ENCODE assay signal across 13 mouse cellular contexts in the genomic region with DNA sequence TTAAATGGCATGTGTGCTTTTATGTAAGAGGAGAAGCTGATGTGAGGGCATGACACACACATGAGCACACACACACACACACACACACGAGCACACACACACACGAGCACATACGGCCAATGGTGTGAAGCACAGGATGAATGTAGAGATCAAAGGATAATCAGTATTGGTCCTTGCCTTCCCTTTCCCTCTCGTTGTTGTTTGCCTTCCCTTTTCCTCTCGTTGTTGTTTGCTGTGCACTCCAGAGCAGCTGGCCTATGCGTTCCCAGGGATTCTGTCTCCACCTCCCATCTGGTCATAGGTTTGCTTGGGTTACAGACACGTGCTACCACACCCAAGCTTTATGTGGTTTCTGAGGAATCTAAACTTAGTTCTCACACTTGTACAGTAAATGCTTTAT.
DNase-seq lines count a peak whose midpoint lies in the region; ATAC-seq and TF ChIP-seq lines count a peak whose summit lies in the region.
"Had no signal": no experiment of that assay in that cellular context is flagged by ENCODE, and none has a peak within 500 bp of the region (broad histone marks: within the 10 kb centered on the region; RNA-seq: fewer than 3 reads in every experiment).

No protein-coding gene starts in this region.

- 49% methylated on average over 7 of the region's 7 CpGs for WGBS in forebrain, embryonic 12.5 days
- 45% methylated on average over 7 of the region's 7 CpGs for WGBS in forebrain, embryonic 15.5 days
- WGBS in spleen, adult 2 months = 43% methylated on average over 7 of the region's 7 CpGs
- 50% methylated on average over 7 of the region's 7 CpGs for WGBS in midbrain, embryonic 14.5 days

- H3K27me3 ChIP-seq in forebrain, embryonic 12.5 days = 0 out of 2 replicates have a peak, but pooled peaks cover 5% of the 10 kb centered on the region
- no peaks in the 10 kb centered on the region for H3K27me3 ChIP-seq in forebrain, embryonic 15.5 days
- H3K27me3 ChIP-seq in spleen, adult 2 months (ENCODE audit: control insufficient read depth, insufficient read depth, low read length) = no peaks in the 10 kb centered on the region
- H3K27me3 ChIP-seq in midbrain, embryonic 14.5 days (ENCODE audit: control insufficient read depth, insufficient read depth, low read length) = no peaks in the 10 kb centered on the region
- H3K27me3 ChIP-seq: neural tube, embryonic 13.5 days had no signal

- TF ChIP-seq POLR2A in spleen, adult 2 months (IDR thresholded peaks at IDR 0.05; ENCODE audit: low read depth, low read length) = no peak

- H3K9ac ChIP-seq in forebrain, embryonic 12.5 days = no peak overlapping the region
- no peak overlapping the region for H3K9ac ChIP-seq in forebrain, embryonic 15.5 days (replicated peaks)
- no peak overlapping the region for H3K9ac ChIP-seq in midbrain, embryonic 14.5 days (replicated peaks; ENCODE audit: low read length)
- H3K9ac ChIP-seq: heart, embryonic 13.5 days; liver, embryonic 14.5 days; neural tube, embryonic 13.5 days had no signal

- no peak for TF ChIP-seq CTCF in spleen, adult 2 months (IDR thresholded peaks at IDR 0.05; ENCODE audit: extremely low read depth, insufficient read depth, insufficient read length, insufficient replicate concordance)

- H3K27ac ChIP-seq in forebrain, embryonic 12.5 days = peak overlapping the region; percentile 38; the same call in 1 of the 2 replicates
- H3K27ac ChIP-seq in forebrain, embryonic 15.5 days (replicated peaks) = no peak overlapping the region
- no peak overlapping the region for H3K27ac ChIP-seq in spleen, adult 2 months (ENCODE audit: insufficient read depth, low read length)
- 0 out of 2 replicates have a peak overlapping the region, but pooled peaks have one; percentile 32 for H3K27ac ChIP-seq in midbrain, embryonic 14.5 days (replicated peaks; ENCODE audit: low read depth, low read length)
- H3K27ac ChIP-seq: heart, embryonic 13.5 days; liver, embryonic 14.5 days; neural tube, embryonic 13.5 days had no signal

- H3K9me3 ChIP-seq in forebrain, embryonic 12.5 days = no peaks in the 10 kb centered on the region
- H3K9me3 ChIP-seq in forebrain, embryonic 15.5 days = no peaks in the 10 kb centered on the region
- no peaks in the 10 kb centered on the region for H3K9me3 ChIP-seq in midbrain, embryonic 14.5 days (ENCODE audit: control insufficient read depth, low read length)
- H3K9me3 ChIP-seq: neural tube, embryonic 13.5 days had no signal

- peak in 1 of 2 experiments; percentile 33 for DNase-seq in spleen, adult 2 months (ENCODE audit: low read depth in 1 of 2, low spot score in 2 of 2)
- DNase-seq in spleen, postnatal 36 days (ENCODE audit: low spot score in 2 of 2) = no peak
- DNase-seq in midbrain, embryonic 14.5 days = no peak
- DNase-seq in layer of hippocampus, adult 18-20 months (ENCODE audit: low spot score in 2 of 2) = no peak
- no peak for DNase-seq in spleen, adult 12 weeks (ENCODE audit: low spot score)
- DNase-seq in MN1 (ENCODE audit: low spot score) = no peak
- DNase-seq: cerebellum, postnatal 36 days; right cerebral cortex, postnatal 25 days had no signal

- no peak overlapping the region for H3K4me3 ChIP-seq in forebrain, embryonic 12.5 days (replicated peaks)
- no peak overlapping the region for H3K4me3 ChIP-seq in forebrain, embryonic 15.5 days
- peak overlapping the region; percentile 7; the same call in 1 of the 2 replicates for H3K4me3 ChIP-seq in spleen, adult 2 months (ENCODE audit: extremely low read depth, insufficient read depth, insufficient read length)
- H3K4me3 ChIP-seq in midbrain, embryonic 14.5 days (replicated peaks; ENCODE audit: low read depth, low read length) = no peak overlapping the region
- H3K4me3 ChIP-seq: heart, embryonic 13.5 days; neural tube, embryonic 13.5 days had no signal

- ATAC-seq in forebrain, embryonic 12.5 days (ENCODE audit: low FRiP score) = no peak
- ATAC-seq in forebrain, embryonic 15.5 days (replicated peaks) = no peak
- no peak for ATAC-seq in midbrain, embryonic 14.5 days (ENCODE audit: low FRiP score, low TSS enrichment)

- peaks cover 48% of the 10 kb centered on the region for H3K4me1 ChIP-seq in forebrain, embryonic 12.5 days
- peaks cover 63% of the 10 kb centered on the region for H3K4me1 ChIP-seq in forebrain, embryonic 15.5 days
- H3K4me1 ChIP-seq in spleen, adult 2 months (ENCODE audit: control insufficient read depth, insufficient read depth, insufficient read length) = no peaks in the 10 kb centered on the region; the same call in 1 of the 2 replicates
- peaks cover 58% of the 10 kb centered on the region for H3K4me1 ChIP-seq in midbrain, embryonic 14.5 days (ENCODE audit: control insufficient read depth, insufficient read depth, low read length)

- no peaks in the 10 kb centered on the region for H3K36me3 ChIP-seq in forebrain, embryonic 12.5 days (replicated peaks)
- H3K36me3 ChIP-seq in forebrain, embryonic 15.5 days = no peaks in the 10 kb centered on the region
- no peaks in the 10 kb centered on the region for H3K36me3 ChIP-seq in spleen, adult 2 months (ENCODE audit: control insufficient read depth, insufficient read depth, low read length)
- H3K36me3 ChIP-seq in midbrain, embryonic 14.5 days (ENCODE audit: control insufficient read depth, insufficient read depth, low read length) = no peaks in the 10 kb centered on the region
- H3K36me3 ChIP-seq: heart, embryonic 13.5 days; neural tube, embryonic 13.5 days had no signal

- H3K4me2 ChIP-seq in forebrain, embryonic 12.5 days = no peak overlapping the region
- no peak overlapping the region for H3K4me2 ChIP-seq in forebrain, embryonic 15.5 days (replicated peaks)
- no peak overlapping the region for H3K4me2 ChIP-seq in midbrain, embryonic 14.5 days (ENCODE audit: low read length)
- H3K4me2 ChIP-seq: heart, embryonic 13.5 days; neural tube, embryonic 13.5 days had no signal

Comparison
In these comparisons a context has a peak if more than half of its experiments do, and no peak if none do; other contexts are left out.
1. H3K27ac ChIP-seq: peak in forebrain, embryonic 12.5 days (single experiment) and midbrain, embryonic 14.5 days (single experiment); none in forebrain, embryonic 15.5 days (single experiment) and spleen, adult 2 months (single experiment).